Mouse (Mus musculus): ENCODE results near the gene Dpf2. TPM values are rescaled to one million over a fixed set of nuclear protein-coding genes. Genes with fewer than 3 reads are reported as not detected.

The Dpf2 gene
- polyA plus RNA-seq, 1 experiment = 194 TPM

DNA sequence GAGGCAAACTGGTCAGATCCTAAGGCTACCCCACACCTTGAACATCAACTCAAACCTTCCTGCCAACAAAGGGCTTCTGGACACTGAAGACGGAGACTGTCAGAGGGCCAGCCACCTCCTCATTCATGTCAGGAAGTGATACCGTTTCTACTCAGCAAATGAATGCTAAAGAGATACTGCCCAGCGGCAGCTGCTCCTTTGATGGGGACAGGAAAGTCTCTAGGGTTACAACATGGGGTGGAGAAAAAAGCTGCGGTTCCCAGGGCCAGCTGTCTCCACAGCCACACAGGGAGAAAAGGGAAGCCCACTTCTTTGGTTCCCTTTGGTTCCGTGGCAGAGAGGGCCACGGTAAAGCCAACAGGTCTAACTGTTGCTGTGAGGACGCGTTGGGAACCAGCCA lies 31.3 kb upstream of the Dpf2 start:
- no peak for DNase-seq
- Histone ChIP-seq H3K27me3 (ENCODE audit: control insufficient read depth, insufficient read depth, low read length) (no peaks in the 10 kb centered on the region), H3K36me3 (ENCODE audit: control insufficient read depth, insufficient read depth, low read length) (peaks cover 17% of the 10 kb centered on the region), H3K27ac (ENCODE audit: control insufficient read depth, insufficient read depth, low read length) (no peak overlapping the region), H3K4me1 (replicated peaks; ENCODE audit: control insufficient read depth, insufficient read depth, low read length) (0 out of 2 replicates have a peak, but pooled peaks cover 2% of the 10 kb centered on the region), H3K4me3 (ENCODE audit: control insufficient read depth, insufficient read depth, low read length) (no peak overlapping the region)
- TF ChIP-seq POLR2A (IDR thresholded peaks at IDR 0.05; ENCODE audit: control insufficient read depth, extremely low read depth, insufficient read depth, low read length, poor library complexity) (no peak), CTCF (IDR thresholded peaks at IDR 0.05; ENCODE audit: borderline replicate concordance, control insufficient read depth, extremely low read depth, insufficient read depth, low read length, poor library complexity) (no peak)
- WGBS = 78% methylated on average over 8 of the region's 8 CpGs

- peaks cover 14% of the 10 kb centered on the region for H3K36me3 ChIP-seq (ENCODE audit: control insufficient read depth, insufficient read depth, low read length)
- DNase-seq = no peak
- no peak for TF ChIP-seq CTCF (IDR thresholded peaks at IDR 0.05; ENCODE audit: borderline replicate concordance, control insufficient read depth, extremely low read depth, insufficient read depth, low read length, poor library complexity)
- no peak for TF ChIP-seq POLR2A (IDR thresholded peaks at IDR 0.05; ENCODE audit: control insufficient read depth, extremely low read depth, insufficient read depth, low read length, poor library complexity)
- no peak overlapping the region for H3K27ac ChIP-seq (ENCODE audit: control insufficient read depth, insufficient read depth, low read length)
- 95% methylated on average over 15 of the region's 15 CpGs for WGBS
- H3K4me3 ChIP-seq (ENCODE audit: control insufficient read depth, insufficient read depth, low read length) = no peak overlapping the region
- no peaks in the 10 kb centered on the region for H3K27me3 ChIP-seq (ENCODE audit: control insufficient read depth, insufficient read depth, low read length)
- H3K4me1 ChIP-seq (replicated peaks; ENCODE audit: control insufficient read depth, insufficient read depth, low read length) = 0 out of 2 replicates have a peak, but pooled peaks cover 2% of the 10 kb centered on the region
Measured at GRCm38 (mm10) chr19:5943404-5943803, 30.6 kb upstream of the Dpf2 start.

- DNase-seq = no peak
- no peak for TF ChIP-seq POLR2A (IDR thresholded peaks at IDR 0.05; ENCODE audit: control insufficient read depth, extremely low read depth, insufficient read depth, low read length, poor library complexity)
- TF ChIP-seq CTCF (IDR thresholded peaks at IDR 0.05; ENCODE audit: borderline replicate concordance, control insufficient read depth, extremely low read depth, insufficient read depth, low read length, poor library complexity) = no peak
- H3K36me3 ChIP-seq (ENCODE audit: control insufficient read depth, insufficient read depth, low read length) = peaks cover 12% of the 10 kb centered on the region
- 0 out of 2 replicates have a peak, but pooled peaks cover 2% of the 10 kb centered on the region for H3K4me1 ChIP-seq (replicated peaks; ENCODE audit: control insufficient read depth, insufficient read depth, low read length)
- no peaks in the 10 kb centered on the region for H3K27me3 ChIP-seq (ENCODE audit: control insufficient read depth, insufficient read depth, low read length)
- no peak overlapping the region for H3K4me3 ChIP-seq (ENCODE audit: control insufficient read depth, insufficient read depth, low read length)
- WGBS = 95% methylated on average over 7 of the region's 7 CpGs
- no peak overlapping the region for H3K27ac ChIP-seq (ENCODE audit: control insufficient read depth, insufficient read depth, low read length)
Measured at GRCm38 (mm10) chr19:5942581-5942980, 29.8 kb upstream of the Dpf2 start.

DNA sequence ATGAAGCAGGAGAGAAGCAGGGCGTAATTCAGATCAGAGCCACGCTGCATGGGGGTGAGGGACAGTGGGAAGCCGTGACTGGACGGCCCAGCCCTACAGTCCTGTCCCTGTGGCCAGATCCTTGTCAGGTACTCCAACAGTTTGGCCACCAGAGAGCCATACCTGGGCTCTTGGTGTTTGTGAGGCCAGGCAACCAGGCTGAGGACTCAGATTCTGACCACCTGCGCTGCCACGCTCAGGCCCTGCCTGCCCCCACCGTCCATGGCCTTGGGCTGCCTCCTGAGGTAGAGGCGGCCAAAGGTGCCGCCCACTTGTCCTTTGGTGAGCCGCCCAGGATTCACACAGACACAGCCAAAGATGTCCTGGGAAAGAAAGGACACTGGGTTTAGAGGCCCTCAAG lies 27.8 kb upstream of the Dpf2 start:
- Histone ChIP-seq H3K4me3 (ENCODE audit: control insufficient read depth, insufficient read depth, low read length) (no peak overlapping the region), H3K36me3 (ENCODE audit: control insufficient read depth, insufficient read depth, low read length) (peaks cover 11% of the 10 kb centered on the region), H3K27ac (ENCODE audit: control insufficient read depth, insufficient read depth, low read length) (no peak overlapping the region), H3K27me3 (ENCODE audit: control insufficient read depth, insufficient read depth, low read length) (no peaks in the 10 kb centered on the region), H3K4me1 (replicated peaks; ENCODE audit: control insufficient read depth, insufficient read depth, low read length) (0 out of 2 replicates have a peak, but pooled peaks cover 2% of the 10 kb centered on the region)
- WGBS = 96% methylated on average over 10 of the region's 10 CpGs
- no peak for DNase-seq
- TF ChIP-seq POLR2A (IDR thresholded peaks at IDR 0.05; ENCODE audit: control insufficient read depth, extremely low read depth, insufficient read depth, low read length, poor library complexity) (no peak), CTCF (IDR thresholded peaks at IDR 0.05; ENCODE audit: borderline replicate concordance, control insufficient read depth, extremely low read depth, insufficient read depth, low read length, poor library complexity) (no peak)

DNA sequence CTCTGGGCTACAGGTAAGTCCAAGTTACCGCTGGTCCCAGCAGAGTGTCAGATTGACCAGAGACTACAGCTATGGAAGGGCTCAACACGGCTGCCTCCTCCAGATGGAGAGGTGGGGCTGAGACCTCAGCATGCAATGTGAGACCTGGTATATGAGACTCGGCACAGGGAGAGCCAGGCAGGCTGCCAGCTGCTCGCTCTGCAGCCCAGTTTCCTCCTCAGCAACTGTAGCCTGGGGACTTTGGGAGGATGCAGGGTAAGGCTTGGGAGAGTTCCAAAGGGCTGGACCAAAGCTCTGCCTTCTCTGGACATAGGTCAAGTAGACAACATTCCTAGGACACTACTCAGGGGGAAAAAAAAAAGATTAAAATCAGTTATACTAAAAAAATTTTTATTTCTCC lies 27.4 kb upstream of the Dpf2 start:
- H3K36me3 ChIP-seq (ENCODE audit: control insufficient read depth, insufficient read depth, low read length) = peaks cover 11% of the 10 kb centered on the region
- DNase-seq = no peak
- WGBS = 94% methylated on average over 4 of the region's 4 CpGs
- TF ChIP-seq POLR2A (IDR thresholded peaks at IDR 0.05; ENCODE audit: control insufficient read depth, extremely low read depth, insufficient read depth, low read length, poor library complexity) (no peak), CTCF (IDR thresholded peaks at IDR 0.05; ENCODE audit: borderline replicate concordance, control insufficient read depth, extremely low read depth, insufficient read depth, low read length, poor library complexity) (no peak)
- H3K27ac ChIP-seq (ENCODE audit: control insufficient read depth, insufficient read depth, low read length) = no peak overlapping the region
- H3K27me3 ChIP-seq (ENCODE audit: control insufficient read depth, insufficient read depth, low read length) = no peaks in the 10 kb centered on the region
- no peak overlapping the region for H3K4me3 ChIP-seq (ENCODE audit: control insufficient read depth, insufficient read depth, low read length)
- H3K4me1 ChIP-seq (replicated peaks; ENCODE audit: control insufficient read depth, insufficient read depth, low read length) = 0 out of 2 replicates have a peak, but pooled peaks cover 2% of the 10 kb centered on the region

DNA sequence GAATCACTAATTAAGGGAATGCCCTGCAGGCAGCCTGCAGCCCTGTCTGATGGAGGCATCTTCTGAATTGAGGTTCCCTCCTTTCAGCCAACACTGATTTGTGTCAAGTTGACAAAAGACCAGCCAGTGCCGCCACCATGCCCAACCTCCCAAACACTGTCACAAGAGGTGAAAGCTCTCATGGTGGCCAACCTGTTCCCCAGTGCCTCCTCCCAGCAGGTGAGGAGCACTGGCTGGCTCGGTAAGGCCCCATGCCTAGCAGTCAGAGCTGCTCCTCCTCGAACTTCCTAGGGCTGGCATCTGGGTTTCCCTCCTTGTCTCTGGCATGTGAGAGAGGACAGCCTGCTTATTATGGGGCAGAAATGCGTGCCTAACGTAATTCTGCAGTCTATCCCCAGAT lies 26.9 kb upstream of the Dpf2 start:
- no peaks in the 10 kb centered on the region for H3K4me1 ChIP-seq (replicated peaks; ENCODE audit: control insufficient read depth, insufficient read depth, low read length)
- no peak overlapping the region for H3K27ac ChIP-seq (ENCODE audit: control insufficient read depth, insufficient read depth, low read length)

DNA sequence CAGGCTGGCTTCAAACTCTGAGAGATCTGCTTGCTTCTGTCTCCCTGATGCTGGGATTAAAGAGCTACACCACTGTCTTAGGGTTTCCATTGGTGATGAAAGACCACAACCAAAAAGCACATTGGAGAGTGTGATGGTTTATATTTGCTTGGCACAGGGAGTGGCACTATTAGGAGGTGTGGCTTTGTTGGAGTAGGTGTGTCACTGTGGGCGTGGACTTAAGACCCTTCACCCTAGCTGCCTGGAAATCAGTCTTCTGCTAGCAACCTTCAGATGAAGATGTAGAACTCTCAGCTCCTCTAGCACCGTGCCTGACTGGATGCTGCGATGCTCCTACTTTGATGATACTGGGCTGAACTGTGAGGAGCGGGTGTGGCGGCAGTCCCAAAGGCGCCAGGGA lies 25.7 kb upstream of the Dpf2 start:
- no peak for TF ChIP-seq CTCF (IDR thresholded peaks at IDR 0.05; ENCODE audit: borderline replicate concordance, control insufficient read depth, extremely low read depth, insufficient read depth, low read length, poor library complexity)
- TF ChIP-seq POLR2A (IDR thresholded peaks at IDR 0.05; ENCODE audit: control insufficient read depth, extremely low read depth, insufficient read depth, low read length, poor library complexity) = no peak
- Histone ChIP-seq H3K27me3 (ENCODE audit: control insufficient read depth, insufficient read depth, low read length) (no peaks in the 10 kb centered on the region), H3K4me1 (replicated peaks; ENCODE audit: control insufficient read depth, insufficient read depth, low read length) (no peaks in the 10 kb centered on the region)

More for the DNA sequence above, 26.9 kb upstream of the Dpf2 start:
- Histone ChIP-seq H3K36me3 (ENCODE audit: control insufficient read depth, insufficient read depth, low read length) (peaks cover 11% of the 10 kb centered on the region), H3K4me3 (ENCODE audit: control insufficient read depth, insufficient read depth, low read length) (no peak overlapping the region), H3K27me3 (ENCODE audit: control insufficient read depth, insufficient read depth, low read length) (no peaks in the 10 kb centered on the region)
- no peak for DNase-seq
- WGBS = 97% methylated on average over 5 of the region's 5 CpGs
- TF ChIP-seq CTCF (IDR thresholded peaks at IDR 0.05; ENCODE audit: borderline replicate concordance, control insufficient read depth, extremely low read depth, insufficient read depth, low read length, poor library complexity) = no peak
- no peak for TF ChIP-seq POLR2A (IDR thresholded peaks at IDR 0.05; ENCODE audit: control insufficient read depth, extremely low read depth, insufficient read depth, low read length, poor library complexity)

More for the DNA sequence above, 25.7 kb upstream of the Dpf2 start:
- no peak overlapping the region for H3K27ac ChIP-seq (ENCODE audit: control insufficient read depth, insufficient read depth, low read length)
- WGBS = 85% methylated on average over 6 of the region's 6 CpGs
- peaks cover 7% of the 10 kb centered on the region for H3K36me3 ChIP-seq (ENCODE audit: control insufficient read depth, insufficient read depth, low read length)
- no peak for DNase-seq
- H3K4me3 ChIP-seq (ENCODE audit: control insufficient read depth, insufficient read depth, low read length) = no peak overlapping the region
